Mouse (Mus musculus) forebrain, postnatal 0 days (tissue): ENCODE measurements around the gene Nmrk2. TPM values are rescaled to one million over a fixed set of nuclear protein-coding genes. Genes with fewer than 3 reads are reported as not detected.
"Not testable (repeated sequence)": the region's sequence is repeated elsewhere in the genome, so short reads cannot be mapped to it uniquely, and the experiment has no call there.

Source experiments
- ATAC-seq: fragments of 200-750 bp; cut with Nextera tagmentation; 2 replicates; pipeline ENCODE4 v1.8.0; 2017; ENCODE audit warnings: mild to moderate bottlenecking, moderate library complexity
- DNase-seq: peaks from one replicate; pipeline ENCODE4 v3.0.0-alpha.2; 2015
- H3K27ac ChIP-seq: fragments of 300-500 bp; sonication (generic); 2 replicates; pipeline ENCODE4 v1.5.1; 2014; ENCODE audit warnings: low read depth, mild to moderate bottlenecking, antibody characterized with exemption, low read length, moderate library complexity, mixed read lengths
- H3K27me3 ChIP-seq: fragments of 300-500 bp; sonication (generic); 2 replicates; pipeline ENCODE4 v1.6.1; 2014; ENCODE audit warnings: mild to moderate bottlenecking, low read length, mixed read lengths; ENCODE audit not compliant: insufficient read depth
- H3K36me3 ChIP-seq: fragments of 300-500 bp; sonication (generic); 2 replicates; pipeline ENCODE4 v1.6.1; 2014; ENCODE audit warnings: mild to moderate bottlenecking, moderate library complexity; ENCODE audit not compliant: insufficient read depth
- H3K4me1 ChIP-seq: fragments of 300-500 bp; sonication (generic); 2 replicates; pipeline ENCODE4 v1.6.1; 2014; ENCODE audit warnings: antibody characterized with exemption; ENCODE audit not compliant: insufficient read depth
- H3K4me2 ChIP-seq: fragments of 300-500 bp; sonication (generic); 2 replicates; pipeline ENCODE4 v1.6.1; 2014; ENCODE audit warnings: low read depth, mild to moderate bottlenecking, moderate library complexity
- H3K4me3 ChIP-seq: fragments of 300-500 bp; sonication (generic); 2 replicates; pipeline ENCODE4 v1.5.1; 2014; ENCODE audit warnings: low read depth, low read length, mixed read lengths
- H3K9ac ChIP-seq: fragments of 300-500 bp; sonication (generic); 2 replicates; pipeline ENCODE4 v1.6.1; 2014; ENCODE audit warnings: mild to moderate bottlenecking
- H3K9me3 ChIP-seq: fragments of 300-500 bp; sonication (generic); 2 replicates; pipeline ENCODE4 v1.6.1; 2016; ENCODE audit warnings: low read length
- CTCF ChIP-seq: sonication (generic); IDR thresholded peaks from 2 replicates; pipeline ENCODE4 v1.5.1; 2016; ENCODE audit warnings: antibody characterized with exemption, control low read depth, low read depth
- WGBS: fragments of 180-500 bp; shearing (Covaris S2); extraction: QIAGEN DNeasy Blood & Tissue Kit; methylation state at CpG from one replicate; pipeline ENCODE4 v1.1.7; 2014; 5-methylcytosine and 5-hydroxymethylcytosine counted together
- polyA plus RNA-seq: library from polyadenylated mRNA; unstranded; fragments of >200 nt; fragmentation: Nextera tagmentation; extraction: Ambion mirVana; gene quantifications from 2 replicates; pipeline ENCODE4 v1.2.1, GENCODE M21; 2015
- total RNA-seq: library from RNA; depleted of rRNA; stranded (reverse); fragments of >200 nt; gene quantifications from 2 replicates; pipeline ENCODE4 v1.2.3, GENCODE M21; 2014

Nmrk2 gene
- total and polyA plus RNA-seq, 2 experiments from 2014 or later: not detected

- Histone ChIP-seq H3K9ac (no peak overlapping the region), H3K36me3 (peaks cover 58% of the 10 kb centered on the region), H3K4me2 (no peak overlapping the region), H3K4me3 (no peak overlapping the region), H3K27ac (no peak overlapping the region), H3K9me3 (no peaks in the 10 kb centered on the region), H3K27me3 (no peaks in the 10 kb centered on the region), H3K4me1 (peaks cover 9% of the 10 kb centered on the region)
- DNase-seq (no peak), ATAC-seq (no peak)
- WGBS: 90% methylated on average over 32 of the region's 32 CpGs
- peak; percentile 32; the same call in 1 of the 2 replicates for TF ChIP-seq CTCF
Observed at GRCm38 (mm10) chr10:81179451-81180342, 22.2 kb downstream of the Nmrk2 start.

- no peak for TF ChIP-seq CTCF
- Histone ChIP-seq H3K4me2 (no peak overlapping the region), H3K4me1 (peaks cover 17% of the 10 kb centered on the region), H3K36me3 (peaks cover 50% of the 10 kb centered on the region), H3K9ac (no peak overlapping the region), H3K27me3 (no peaks in the 10 kb centered on the region), H3K9me3 (no peaks in the 10 kb centered on the region), H3K4me3 (no peak overlapping the region), H3K27ac (no peak overlapping the region)
- WGBS: 91% methylated on average over 11 of the region's 11 CpGs
- ATAC-seq (no peak), DNase-seq (no peak)
Observed at GRCm38 (mm10) chr10:81178927-81179326, 22.9 kb downstream of the Nmrk2 start.

GRCm38 (mm10) chr10:81177958-81178712 lies 23.7 kb downstream of the Nmrk2 start:
- H3K9me3 ChIP-seq: no peaks in the 10 kb centered on the region
- peaks cover 50% of the 10 kb centered on the region for H3K36me3 ChIP-seq

GRCm38 (mm10) chr10:81177491-81177925 lies 24.3 kb downstream of the Nmrk2 start:
- Histone ChIP-seq H3K4me3 (peak overlapping the region; percentile 64), H3K9ac (peak overlapping the region; percentile 85), H3K36me3 (peaks cover 49% of the 10 kb centered on the region), H3K27me3 (no peaks in the 10 kb centered on the region), H3K27ac (peak overlapping the region; percentile 95; the same call in 1 of the 2 replicates), H3K4me1 (peaks cover 18% of the 10 kb centered on the region), H3K9me3 (no peaks in the 10 kb centered on the region), H3K4me2 (peak overlapping the region; percentile 62)
- 10% methylated on average over 16 of the region's 16 CpGs for whole genome bisulfite sequencing
- ATAC-seq (no peak), DNase-seq (no peak)
- TF ChIP-seq CTCF: no peak

More at GRCm38 (mm10) chr10:81177958-81178712, 23.7 kb downstream of the Nmrk2 start:
- Histone ChIP-seq H3K4me2 (peak overlapping the region; percentile 62), H3K27me3 (no peaks in the 10 kb centered on the region), H3K27ac (no peak overlapping the region), H3K4me3 (peak overlapping the region; percentile 64), H3K4me1 (peaks cover 18% of the 10 kb centered on the region), H3K9ac (peak overlapping the region; percentile 85)
- DNase-seq: no peak
- 69% methylated on average over 14 of the region's 14 CpGs for WGBS
- no peak for TF ChIP-seq CTCF
- ATAC-seq: no peak

- Histone ChIP-seq H3K9ac (peak within 1 kb of the TSS; percentile 85), H3K36me3 (peaks cover 41% of the 10 kb centered on the region), H3K4me3 (peak within 1 kb of the TSS; percentile 64), H3K27ac (peak within 1 kb of the TSS; percentile 95), H3K27me3 (no peaks in the 10 kb centered on the region), H3K4me1 (peaks cover 18% of the 10 kb centered on the region), H3K4me2 (peak within 1 kb of the TSS; percentile 62), H3K9me3 (no peaks in the 10 kb centered on the region)
- TF ChIP-seq CTCF: no peak; the same call in 1 of the 2 replicates
- ATAC-seq (peak; percentile 66), DNase-seq (peak; percentile 99)
- 3% methylated on average over 75 of the region's 77 CpGs for WGBS
Observed at GRCm38 (mm10) chr10:81176466-81177271, 25.2 kb downstream of the Nmrk2 start, which contains the start of gene Eef2. Gene Eef2 (plus strand): TSS chr10:81176631.

- Histone ChIP-seq H3K4me3 (peak overlapping the region; percentile 64), H3K4me1 (peaks cover 18% of the 10 kb centered on the region), H3K36me3 (peaks cover 34% of the 10 kb centered on the region), H3K4me2 (peak overlapping the region; percentile 62), H3K27ac (peak overlapping the region; percentile 95), H3K9ac (peak overlapping the region; percentile 85), H3K27me3 (no peaks in the 10 kb centered on the region), H3K9me3 (no peaks in the 10 kb centered on the region)
- TF ChIP-seq CTCF: no peak
- 4% methylated on average over 13 of the region's 13 CpGs for WGBS
- DNase-seq: no peak
- ATAC-seq: no peak
Observed at GRCm38 (mm10) chr10:81175936-81176465, 25.9 kb downstream of the Nmrk2 start.

- Histone ChIP-seq H3K9ac (peak overlapping the region; percentile 56), H3K36me3 (peaks cover 27% of the 10 kb centered on the region), H3K27ac (peak overlapping the region; percentile 95), H3K4me1 (peaks cover 18% of the 10 kb centered on the region), H3K4me2 (peak overlapping the region; percentile 58), H3K4me3 (peak overlapping the region; percentile 35; the same call in 1 of the 2 replicates)
- not testable (repeated sequence) for H3K27me3 ChIP-seq, DNase-seq, H3K9me3 ChIP-seq
- WGBS: 7% methylated on average over 4 of the region's 4 CpGs
- ATAC-seq: peak; percentile 23; the same call in 1 of the 2 replicates
Observed at GRCm38 (mm10) chr10:81175345-81175701, 26.5 kb downstream of the Nmrk2 start.
